Mouse (Mus musculus) forelimb bud, embryonic 11.5 days (tissue): ENCODE data around the gene Nsun4.

Source experiments
- DNase-seq: peaks from one replicate; pipeline ENCODE4 v3.0.0-alpha.2; 2012; ENCODE audit warnings: low read depth, low spot score

Nsun4 gene

GRCm38 (mm10) chr4:116048130-116048920 is 5.4 kb downstream of the Nsun4 start:
- no peak for DNase-seq

DNA sequence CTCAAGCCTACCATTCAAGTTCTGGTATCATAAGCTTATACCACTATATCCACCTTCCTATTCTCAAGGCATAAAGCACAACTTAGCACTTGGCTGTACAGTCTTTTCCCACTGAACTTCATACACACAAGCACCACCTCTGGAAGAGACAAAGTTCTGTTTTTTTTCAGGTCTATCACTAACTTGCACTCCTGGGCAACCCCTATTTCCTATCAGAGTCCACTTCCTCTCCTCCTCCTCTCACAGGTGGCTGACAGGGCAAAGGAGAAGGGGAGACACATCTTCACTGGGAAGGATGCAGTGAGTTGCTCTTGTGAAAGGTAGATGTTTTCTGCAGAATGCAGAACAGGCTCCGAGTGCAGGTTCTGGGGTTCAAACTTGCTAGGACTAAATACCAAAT is 6.0 kb downstream of the Nsun4 start:
- DNase-seq, result no peak

GRCm38 (mm10) chr4:116046604-116047003 is 7.1 kb downstream of the Nsun4 start:
- DNase-seq, result no peak

DNA sequence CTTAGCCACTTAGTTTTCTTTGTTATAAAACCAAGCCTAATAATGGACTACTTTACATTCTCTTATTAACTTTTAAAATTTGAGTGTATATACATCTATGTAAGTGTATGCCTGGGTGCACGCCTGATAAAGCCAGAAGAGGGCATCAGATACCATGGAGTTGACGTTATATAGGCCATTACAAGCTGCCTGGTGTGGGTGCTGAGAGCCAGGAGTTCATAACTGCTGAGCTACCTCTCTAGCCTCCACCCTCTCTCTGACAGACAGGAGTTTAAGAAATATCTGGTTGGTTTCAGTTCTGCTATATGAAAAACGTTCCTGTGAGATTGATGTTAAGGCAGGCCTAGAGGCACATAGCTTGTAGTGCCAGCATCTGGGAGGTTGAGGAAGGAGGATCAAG is 11.5 kb downstream of the Nsun4 start:
- no peak for DNase-seq

GRCm38 (mm10) chr4:116040466-116040865 is 13.2 kb downstream of the Nsun4 start:
- DNase-seq, result no peak

DNA sequence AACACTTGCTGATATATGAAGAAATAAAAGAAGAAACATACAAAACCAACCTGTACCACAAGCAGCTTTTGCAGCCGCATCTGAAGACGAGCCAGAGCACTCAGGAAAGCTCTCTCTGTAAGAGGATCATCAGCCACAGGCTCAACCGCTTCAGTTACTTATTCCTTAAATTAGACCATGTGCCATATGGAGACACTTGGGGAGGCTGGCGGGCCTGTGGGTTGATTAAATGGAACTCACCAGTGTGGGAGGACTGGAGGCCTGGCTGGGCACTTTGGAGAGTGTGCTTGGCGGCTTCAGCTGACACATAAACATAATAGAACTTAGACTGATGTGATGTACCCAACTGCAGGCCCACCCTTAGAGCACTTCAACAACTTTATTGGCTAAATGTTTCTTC is 20.3 kb downstream of the Nsun4 start:
- no peak for DNase-seq

DNA sequence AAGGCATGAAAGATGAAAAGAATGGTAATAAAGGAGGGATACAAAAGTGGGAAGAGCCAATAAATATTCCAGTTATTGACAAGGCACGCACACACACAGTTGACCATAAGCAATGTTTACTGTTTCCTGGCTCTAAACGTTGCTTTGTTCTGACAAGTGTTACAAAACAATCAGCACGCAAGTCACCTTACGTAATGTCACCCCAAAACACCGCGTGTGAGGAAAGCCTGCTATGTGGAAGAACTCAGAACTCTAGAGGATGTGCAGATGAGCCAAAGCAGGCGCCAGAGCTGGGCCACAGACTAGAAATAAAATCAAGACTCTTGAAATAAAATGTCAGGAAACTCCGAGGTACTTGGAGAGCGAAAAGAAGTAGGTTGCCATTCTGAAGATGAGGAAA is 20.8 kb downstream of the Nsun4 start:
- DNase-seq, result no peak

GRCm38 (mm10) chr4:116017902-116018746 is 35.6 kb downstream of the Nsun4 start, which contains the start of gene Faah:
TSS of gene Faah (minus strand) at chr4:116017926.
- no peak for DNase-seq

DNA sequence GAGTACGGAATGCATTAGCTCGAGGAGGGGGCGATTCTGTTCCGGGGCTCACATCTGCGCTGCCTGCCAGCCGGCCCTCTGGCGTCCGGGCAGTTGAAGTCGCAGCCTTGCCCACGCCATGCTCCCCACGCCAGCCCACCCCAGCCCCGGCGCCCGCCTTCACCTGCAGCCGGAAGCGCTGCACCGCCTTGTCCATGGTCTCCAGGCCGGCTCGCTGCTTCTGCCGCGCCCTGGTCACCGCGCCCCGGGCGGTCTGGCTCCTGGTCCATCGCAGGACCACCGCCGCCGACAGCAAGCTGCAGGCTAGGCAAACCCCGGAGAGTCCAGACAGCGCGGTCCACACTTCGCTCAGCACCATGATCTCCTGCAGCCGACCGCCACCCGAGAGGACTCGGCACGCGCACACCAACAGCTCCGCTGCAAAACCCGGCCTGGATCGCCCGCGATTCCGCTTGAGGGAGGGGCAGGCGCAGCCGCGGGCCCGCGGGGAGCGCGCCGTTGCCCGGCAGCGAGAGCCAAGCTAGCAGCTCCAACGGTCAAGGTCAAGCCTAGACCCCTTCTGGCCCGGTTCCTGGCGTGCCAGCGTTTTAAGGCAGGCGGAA is 36.3 kb downstream of the Nsun4 start:
- peak; percentile 56 for DNase-seq

- peak; percentile 14 for DNase-seq
Measured at GRCm38 (mm10) chr4:116016862-116017299, 36.8 kb downstream of the Nsun4 start.

DNA sequence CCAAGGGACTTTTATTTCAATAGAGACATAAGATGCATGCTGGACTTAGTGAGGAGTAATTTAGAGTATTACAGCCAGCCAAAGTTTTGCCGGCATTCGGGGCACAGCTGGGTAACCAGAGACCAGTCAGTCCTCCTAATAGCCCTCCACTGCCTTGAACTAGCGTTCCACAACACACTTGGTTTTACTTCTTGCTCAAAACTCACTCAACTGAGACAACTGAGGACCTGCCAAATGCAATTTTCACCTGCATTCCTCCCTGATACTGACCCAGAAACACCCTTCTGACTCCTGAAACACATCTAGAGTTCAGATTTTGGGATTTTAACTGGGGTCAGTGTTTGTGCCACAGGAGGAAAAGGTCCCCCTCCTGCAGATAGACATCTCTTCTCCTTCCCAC is 37.3 kb downstream of the Nsun4 start:
- DNase-seq, result no peak

DNA sequence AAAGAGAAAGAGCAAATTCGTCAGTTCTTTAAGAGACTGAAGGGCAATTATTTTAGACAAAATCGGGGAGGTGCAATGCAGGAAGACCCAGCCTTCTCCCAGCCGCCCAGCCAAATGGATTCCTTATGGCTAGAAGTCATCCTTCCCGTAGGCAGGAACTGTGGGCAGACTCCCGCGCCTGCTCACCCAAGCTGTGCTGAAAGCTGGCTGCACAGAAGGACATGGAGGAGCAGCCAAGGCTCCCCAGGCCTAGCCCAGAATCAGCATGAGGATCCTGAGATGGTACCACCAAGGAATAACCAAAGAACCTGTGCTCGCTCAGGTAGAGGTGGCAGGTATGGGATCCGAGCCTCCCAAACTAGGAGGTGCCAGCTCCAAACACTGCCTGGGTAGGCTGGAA is 37.7 kb downstream of the Nsun4 start:
- no peak for DNase-seq

- no peak for DNase-seq
Measured at GRCm38 (mm10) chr4:116015502-116015901, 38.2 kb downstream of the Nsun4 start.

- DNase-seq, result no peak
Measured at GRCm38 (mm10) chr4:116010186-116010585, 43.5 kb downstream of the Nsun4 start.

DNA sequence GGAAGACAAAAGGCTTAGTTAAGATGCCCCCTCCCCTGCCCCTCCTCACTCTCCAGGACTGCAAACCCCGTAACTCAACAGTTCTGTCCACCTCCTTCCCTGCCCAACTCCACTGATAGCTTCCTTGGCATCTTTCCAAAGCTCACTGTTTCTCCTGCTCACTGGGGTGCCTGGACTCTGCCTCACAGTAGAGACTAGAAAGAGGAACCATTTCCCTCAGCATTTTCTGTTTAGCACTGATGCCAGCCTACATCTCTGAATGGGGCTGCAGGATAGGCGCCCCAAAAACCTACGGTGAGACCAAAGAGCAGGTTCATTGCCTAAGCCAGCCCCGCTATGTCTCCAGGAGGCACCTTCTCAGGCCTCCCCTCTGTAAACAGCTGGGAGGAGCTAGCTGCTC is 52.5 kb downstream of the Nsun4 start:
- DNase-seq, result no peak

DNA sequence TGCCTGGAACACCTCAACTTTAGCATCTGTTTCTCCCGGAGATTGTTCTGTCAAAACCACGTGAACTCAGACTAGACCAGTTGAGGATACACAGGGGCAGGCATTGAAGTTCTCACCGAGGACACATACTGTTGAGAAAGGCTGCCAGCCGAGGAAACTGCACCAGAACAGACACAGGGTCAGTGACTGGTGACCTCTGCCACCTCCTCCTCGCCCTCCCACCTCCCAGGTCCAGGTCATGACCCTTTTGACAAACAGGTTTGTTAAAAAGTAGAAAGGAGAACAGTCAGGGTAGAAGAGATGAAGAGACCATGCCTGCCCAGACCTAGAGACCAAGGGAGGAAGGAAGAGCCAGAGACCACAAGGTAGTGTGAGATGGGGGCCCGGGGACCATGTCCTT is 53.0 kb downstream of the Nsun4 start:
- no peak for DNase-seq

DNA sequence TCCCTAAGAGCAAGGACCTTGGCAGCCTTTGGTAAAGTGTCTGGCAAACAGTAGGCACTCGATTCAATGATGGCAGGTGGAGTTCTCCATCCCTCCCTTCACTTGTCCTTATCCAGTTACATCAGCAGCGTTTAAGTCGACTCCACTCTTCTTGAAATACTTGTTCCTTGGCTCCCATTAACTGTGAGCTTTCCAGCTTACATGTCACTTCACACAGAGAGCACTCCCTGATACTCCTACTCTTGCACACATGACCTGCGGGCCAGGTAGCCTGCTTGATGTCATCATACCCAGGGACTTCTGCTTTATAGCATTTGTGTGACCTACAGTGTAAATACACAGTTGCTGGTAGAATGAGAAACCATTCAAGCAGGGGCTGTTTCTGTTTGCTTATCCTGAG is 56.9 kb downstream of the Nsun4 start:
- DNase-seq, result no peak

GRCm38 (mm10) chr4:115995376-115995730 is 58.3 kb downstream of the Nsun4 start:
- DNase-seq, result no peak

- DNase-seq, result no peak
Measured at GRCm38 (mm10) chr4:115994662-115995375, 58.9 kb downstream of the Nsun4 start.

- DNase-seq, result no peak
Measured at GRCm38 (mm10) chr4:115989382-115989781, 64.3 kb downstream of the Nsun4 start.

- DNase-seq, result no peak
Measured at GRCm38 (mm10) chr4:115987858-115988530, 65.7 kb downstream of the Nsun4 start.
